Mouse (Mus musculus) urinary bladder, adult 18-20 months (tissue): ENCODE data around the gene Vmn2r70.

Experiments used
- DNase-seq, 2 experiments: peaks; one replicate each; pipeline ENCODE4 v3.0.0; 2022; ENCODE audit warnings: low spot score in 2 of 2, mixed read lengths in 2 of 2

The Vmn2r70 gene

DNA sequence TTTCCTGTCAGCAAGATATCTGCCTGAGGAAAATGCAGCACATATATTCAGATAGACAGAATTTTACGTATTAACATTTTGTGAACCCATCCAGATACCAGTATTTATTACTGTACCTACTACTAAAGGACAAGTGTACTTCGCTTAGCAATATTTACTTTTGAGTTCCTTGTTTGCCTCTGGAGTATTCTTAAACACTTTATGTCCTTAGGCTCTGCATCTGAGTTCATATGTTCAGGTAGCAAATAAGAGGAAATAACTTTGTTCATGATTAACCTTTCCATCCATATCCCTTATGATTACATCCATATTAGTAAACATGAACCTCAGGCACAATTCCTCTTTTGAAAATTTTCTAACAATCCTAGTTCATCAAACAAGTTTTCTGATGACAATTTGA, at the start of gene Vmn2r70:
Gene Vmn2r70, minus strand, starts transcription at position 101 of the 400 bp plus-strand sequence.
- no peak for DNase-seq

DNA sequence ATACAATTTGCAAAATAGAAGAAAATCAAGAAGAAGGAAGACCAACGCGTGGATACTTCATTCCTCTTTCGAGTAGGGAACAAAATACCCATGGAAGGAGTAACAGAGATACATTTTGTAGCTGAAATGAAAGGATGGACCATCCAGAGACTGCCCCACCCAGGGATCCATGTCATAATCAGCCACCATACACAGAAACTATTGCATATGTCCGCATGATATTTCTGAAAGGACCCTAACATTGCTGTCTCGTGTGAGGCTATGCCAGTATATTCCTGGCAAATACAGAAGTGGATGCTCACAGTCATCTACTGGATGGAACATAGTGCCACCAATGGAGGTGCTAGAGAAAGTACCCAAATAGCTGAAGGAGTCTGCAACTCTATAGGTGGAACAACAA, 6.2 kb downstream of the Vmn2r70 start, which contains the start of gene Vmn2r71:
Gene Vmn2r71, plus strand, starts transcription at position 301 of the 400 bp plus-strand sequence.
- DNase-seq: no peak

DNA sequence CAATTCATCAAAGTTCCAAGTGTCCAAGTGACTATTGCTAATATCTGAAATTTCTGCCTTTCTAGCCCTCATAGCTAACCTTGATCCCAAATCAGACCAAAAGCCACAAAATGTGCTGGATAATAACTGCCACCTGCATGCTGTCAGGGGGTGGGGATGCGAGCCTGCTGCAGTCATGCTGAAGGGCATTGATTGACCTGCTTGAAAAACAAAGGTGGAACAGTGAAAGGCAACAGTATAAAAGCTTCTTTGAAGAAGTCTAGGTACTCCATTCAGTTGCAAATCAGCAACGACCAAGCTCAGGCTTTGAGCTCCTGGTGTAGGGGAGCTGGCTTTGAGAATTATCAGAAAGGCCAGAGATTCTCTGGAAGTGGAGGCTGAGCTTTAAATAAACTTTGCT, 25.9 kb downstream of the Vmn2r70 start:
- no peak for DNase-seq

DNA sequence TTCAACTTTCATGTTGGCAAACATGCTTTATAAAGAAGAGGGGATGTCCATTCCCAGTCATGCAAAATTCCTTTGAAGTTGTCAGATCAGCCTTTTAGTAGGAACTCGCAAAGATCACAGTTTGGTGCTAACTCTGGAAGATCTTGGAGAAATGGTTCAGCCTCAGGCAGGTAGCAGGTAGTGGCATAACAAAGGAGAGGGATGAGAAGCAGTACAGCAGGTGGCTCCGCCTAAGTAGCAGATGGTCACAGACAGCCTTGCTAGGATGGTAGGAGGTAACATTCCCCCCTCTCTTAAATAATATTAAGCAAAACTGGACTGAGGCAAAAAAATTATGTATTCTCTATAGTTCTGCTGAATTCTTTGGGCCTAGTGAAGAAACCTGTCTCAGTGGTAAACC, 26.9 kb downstream of the Vmn2r70 start:
- DNase-seq: no peak
